8 mouse cellular contexts compared by ENCODE assay signal in the genomic region with DNA sequence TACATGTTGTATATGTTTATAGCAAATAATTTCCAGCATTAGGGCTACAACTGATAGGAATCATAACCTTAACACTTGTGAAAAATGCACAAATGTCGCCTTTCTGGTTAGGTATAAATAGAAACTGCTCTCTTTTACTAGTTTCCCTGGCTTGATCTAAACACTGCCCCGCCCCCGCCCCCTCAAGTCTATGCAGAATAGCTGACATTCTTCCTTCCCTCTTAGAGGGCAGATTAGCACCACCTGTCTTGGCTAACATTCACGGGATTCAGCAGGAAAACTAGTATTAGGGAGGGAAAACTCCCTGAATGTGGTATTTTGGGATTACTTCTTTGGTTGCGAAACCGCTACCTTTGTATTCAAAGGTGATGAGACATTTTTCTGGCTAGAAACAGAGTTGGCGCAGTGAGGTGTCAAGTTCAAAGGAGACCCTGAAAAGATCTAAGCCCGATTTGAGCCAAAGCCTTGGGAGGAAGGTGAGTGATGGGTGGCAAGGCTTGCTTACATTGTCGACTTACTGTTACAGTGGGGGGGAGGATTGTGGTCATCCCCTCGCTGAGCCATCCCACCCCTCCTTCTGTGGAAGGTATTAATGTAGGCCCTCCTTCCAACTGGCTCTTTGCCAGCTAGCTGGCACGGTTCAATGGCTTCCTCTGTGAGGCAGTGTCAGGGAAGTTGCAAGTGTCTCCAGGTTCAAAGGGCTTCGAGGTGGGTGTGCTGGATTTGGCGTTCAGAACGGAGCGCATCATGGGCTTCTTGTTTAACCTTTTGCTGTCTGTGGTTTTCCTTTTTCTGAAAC.
DNase-seq lines count a peak whose midpoint lies in the region; ATAC-seq and TF ChIP-seq lines count a peak whose summit lies in the region.

No protein-coding gene starts in this region.

- no peak overlapping the region for H3K4me3 ChIP-seq in liver, adult 2 months (ENCODE audit: insufficient read depth, low read depth, low read length)
- H3K4me3 ChIP-seq in liver, embryonic 12.5 days, result no peak overlapping the region
- no peak overlapping the region for H3K4me3 ChIP-seq in kidney, embryonic 14.5 days (ENCODE audit: low read length)
- no peak overlapping the region for H3K4me3 ChIP-seq in midbrain, postnatal 0 days (ENCODE audit: low read depth, low read length)
- no peak overlapping the region for H3K4me3 ChIP-seq in left cerebral cortex, adult 2 months

- 29% methylated on average over 15 of the region's 15 CpGs for WGBS in liver, adult 2 months
- WGBS in liver, embryonic 12.5 days (ENCODE audit: insufficient replicate concordance), result 34% methylated on average over 15 of the region's 15 CpGs
- 37% methylated on average over 15 of the region's 15 CpGs for WGBS in kidney, embryonic 14.5 days
- WGBS in midbrain, postnatal 0 days, result 37% methylated on average over 15 of the region's 15 CpGs

- peaks cover 5% of the 10 kb centered on the region for H3K4me1 ChIP-seq in liver, adult 2 months (ENCODE audit: control insufficient read depth, insufficient read depth, low read length)
- 0 out of 2 replicates have a peak, but pooled peaks cover 4% of the 10 kb centered on the region for H3K4me1 ChIP-seq in liver, embryonic 12.5 days
- 0 out of 2 replicates have a peak, but pooled peaks cover 5% of the 10 kb centered on the region for H3K4me1 ChIP-seq in kidney, embryonic 14.5 days (ENCODE audit: control insufficient read depth, insufficient read depth, low read length)
- no peaks in the 10 kb centered on the region for H3K4me1 ChIP-seq in midbrain, postnatal 0 days (ENCODE audit: insufficient read depth, low read length)

- no peaks in the 10 kb centered on the region for H3K9me3 ChIP-seq in liver, embryonic 12.5 days (replicated peaks)
- no peaks in the 10 kb centered on the region for H3K9me3 ChIP-seq in kidney, embryonic 14.5 days (ENCODE audit: control insufficient read depth, low read length)
- H3K9me3 ChIP-seq in midbrain, postnatal 0 days (ENCODE audit: low read length), result no peaks in the 10 kb centered on the region

- no peak overlapping the region for H3K9ac ChIP-seq in liver, adult 2 months (ENCODE audit: low read depth, low read length)
- H3K9ac ChIP-seq in liver, embryonic 12.5 days, result no peak overlapping the region
- H3K9ac ChIP-seq in kidney, embryonic 14.5 days (ENCODE audit: low read depth, low read length), result no peak overlapping the region
- no peak overlapping the region for H3K9ac ChIP-seq in midbrain, postnatal 0 days (replicated peaks; ENCODE audit: low read length, poor library complexity, severe bottlenecking)

- peak overlapping the region; percentile 2; the same call in 1 of the 2 replicates for H3K27ac ChIP-seq in liver, adult 2 months (replicated peaks; ENCODE audit: insufficient read depth, low read depth, low read length)
- H3K27ac ChIP-seq in liver, embryonic 12.5 days, result no peak overlapping the region
- H3K27ac ChIP-seq in kidney, embryonic 14.5 days (ENCODE audit: low read depth, low read length), result no peak overlapping the region
- H3K27ac ChIP-seq in midbrain, postnatal 0 days (ENCODE audit: low read depth, low read length), result no peak overlapping the region
- H3K27ac ChIP-seq in left cerebral cortex, adult 2 months, result no peak overlapping the region

- H3K4me2 ChIP-seq in liver, embryonic 12.5 days, result no peak overlapping the region
- no peak overlapping the region for H3K4me2 ChIP-seq in kidney, embryonic 14.5 days (replicated peaks; ENCODE audit: low read depth, low read length)
- H3K4me2 ChIP-seq in midbrain, postnatal 0 days (ENCODE audit: low read depth, low read length, poor library complexity, severe bottlenecking), result no peak overlapping the region

- H3K79me2 ChIP-seq in liver, adult 2 months (ENCODE audit: control insufficient read depth, insufficient read depth, low read length), result no peaks in the 10 kb centered on the region

- H3K36me3 ChIP-seq in liver, adult 2 months (ENCODE audit: control insufficient read depth, insufficient read depth, low read length), result no peaks in the 10 kb centered on the region
- H3K36me3 ChIP-seq in liver, embryonic 12.5 days, result no peaks in the 10 kb centered on the region
- H3K36me3 ChIP-seq in kidney, embryonic 14.5 days (ENCODE audit: control insufficient read depth, insufficient read depth, low read length), result no peaks in the 10 kb centered on the region
- H3K36me3 ChIP-seq in midbrain, postnatal 0 days (ENCODE audit: insufficient read depth, low read length), result no peaks in the 10 kb centered on the region

- intact Hi-C loops in left cerebral cortex, adult 2 months (cut with DNase I), result no loop called here

- no peak for ATAC-seq in liver, embryonic 12.5 days
- peak; percentile 82 for ATAC-seq in kidney, embryonic 14.5 days (ENCODE audit: low FRiP score, low TSS enrichment)
- ATAC-seq in midbrain, postnatal 0 days (ENCODE audit: low FRiP score), result no peak
- no peak for ATAC-seq in erythroblast, adult 5-6 weeks (replicated peaks; ENCODE audit: low FRiP score, poor library complexity, severe bottlenecking)

- DNase-seq in cerebellum, postnatal 10 days, result peak; percentile 74 to 79
- no peak for DNase-seq in cerebellum, adult 11-12 months
- DNase-seq in liver, adult 2 months (ENCODE audit: extremely low read depth, low read depth, low spot score), result peak; percentile 89
- peak; percentile 22 for DNase-seq in midbrain, postnatal 0 days (ENCODE audit: low spot score)
- no peak for DNase-seq in left cerebral cortex, adult 2 months (ENCODE audit: extremely low spot score in 1 of 2, low spot score in 2 of 2)

- no peaks in the 10 kb centered on the region for H3K27me3 ChIP-seq in liver, adult 2 months (ENCODE audit: control insufficient read depth, insufficient read depth, low read length)
- no peaks in the 10 kb centered on the region for H3K27me3 ChIP-seq in liver, embryonic 12.5 days (replicated peaks)
- H3K27me3 ChIP-seq in kidney, embryonic 14.5 days (ENCODE audit: control insufficient read depth, insufficient read depth, low read length), result no peaks in the 10 kb centered on the region
- H3K27me3 ChIP-seq in midbrain, postnatal 0 days (ENCODE audit: insufficient read depth, low read length), result no peaks in the 10 kb centered on the region

- no peak for TF ChIP-seq CTCF in liver, adult 2 months (IDR thresholded peaks at IDR 0.05; ENCODE audit: low read depth, low read length)
- no peak for TF ChIP-seq CTCF in midbrain, postnatal 0 days (IDR thresholded peaks at IDR 0.05)
- TF ChIP-seq CTCF in left cerebral cortex, adult 2 months (IDR thresholded peaks at IDR 0.05), result no peak

- no peak for TF ChIP-seq POLR2A in liver, adult 2 months (IDR thresholded peaks at IDR 0.05; ENCODE audit: extremely low read depth, insufficient read depth, low read length)

Comparison
In these comparisons a context has a peak if more than half of its experiments do, and no peak if none do; other contexts are left out.
1. DNase-seq: peak in cerebellum, postnatal 10 days (2 of 2), liver, adult 2 months (single experiment) and midbrain, postnatal 0 days (single experiment); none in cerebellum, adult 11-12 months (single experiment) and left cerebral cortex, adult 2 months (0 of 2).